Mouse (Mus musculus) ES-Bruce4 (cell line): ENCODE measurements around the gene Mrpl12.

Experiments
- CTCF ChIP-seq: IDR thresholded peaks from one replicate; pipeline ENCODE4 v1.8.1; 2011; ENCODE audit warnings: low read depth, low read length
- POLR2A ChIP-seq: IDR thresholded peaks from one replicate; pipeline ENCODE4 v1.8.1; 2011; ENCODE audit warnings: low read length; ENCODE audit not compliant: insufficient read depth

GRCm38 (mm10) chr11:120510375-120511030, 26.1 kb downstream of the Mrpl12 start:
- TF ChIP-seq CTCF = no peak
- TF ChIP-seq POLR2A = no peak
